Mouse (Mus musculus) gastrocnemius, postnatal 4 days (tissue): ENCODE measurements around the gene Atp2b4. TPM values are rescaled to one million over a fixed set of nuclear protein-coding genes. Genes with fewer than 3 reads are reported as not detected.

Experiments
- DNase-seq, 2 experiments: peaks; one replicate each; pipeline ENCODE4 v3.0.0; 2021 to 2022; ENCODE audit warnings: low spot score in 2 of 2, mixed read lengths in 2 of 2
- long read RNA-seq, 2 experiments: library from polyadenylated mRNA; stranded (forward); transcript quantifications; one replicate each; pipeline ENCODE4 v2.0.0; 2021
- total RNA-seq, 2 experiments: library from RNA; stranded (reverse); gene quantifications; 2 replicates each; pipeline ENCODE4 v1.2.3; 2021

The Atp2b4 gene
- total RNA-seq: 10 to 100 TPM; 44.7 to 48.8 TPM
- long read RNA-seq, experiment 1, partial matches to known transcripts: 2 of 5 reads
- long read RNA-seq, experiment 1, other reads (novel, unspliced or antisense): 3 of 5 reads
- long read RNA-seq, experiment 2, partial matches to known transcripts: 1 of 8 reads
- long read RNA-seq, experiment 2, other reads (novel, unspliced or antisense): 7 of 8 reads

DNA sequence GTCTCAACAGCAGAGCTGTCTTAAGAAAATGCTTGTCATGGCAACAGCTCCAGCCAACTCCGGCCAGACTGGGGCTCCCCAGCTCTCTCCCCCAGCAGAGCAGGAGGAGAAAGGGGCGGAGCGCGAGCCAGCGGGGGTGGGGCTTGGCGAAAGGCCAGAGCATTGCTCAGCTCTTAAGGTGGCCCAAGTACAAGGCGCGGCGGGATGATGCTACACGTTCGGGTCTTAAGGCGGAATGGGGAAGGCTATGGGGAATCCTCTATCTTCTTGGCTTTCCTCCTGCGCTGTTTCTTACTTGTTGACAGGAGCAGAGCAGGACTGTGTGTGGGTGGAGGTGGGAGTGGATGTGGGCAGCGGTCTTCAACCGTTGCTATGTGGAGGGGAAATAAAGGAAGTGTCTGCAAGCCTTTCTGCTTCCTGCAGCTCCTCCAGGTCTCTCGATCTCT is at the start of gene Atp2b4:
Atp2b4 (minus strand) TSS at position 94 of the 446 bp plus-strand sequence.
- DNase-seq: peak; percentile 97 to 98

GRCm38 (mm10) chr1:133844734-133845133 is 43.9 kb upstream of the Atp2b4 start:
- no peak for DNase-seq

DNA sequence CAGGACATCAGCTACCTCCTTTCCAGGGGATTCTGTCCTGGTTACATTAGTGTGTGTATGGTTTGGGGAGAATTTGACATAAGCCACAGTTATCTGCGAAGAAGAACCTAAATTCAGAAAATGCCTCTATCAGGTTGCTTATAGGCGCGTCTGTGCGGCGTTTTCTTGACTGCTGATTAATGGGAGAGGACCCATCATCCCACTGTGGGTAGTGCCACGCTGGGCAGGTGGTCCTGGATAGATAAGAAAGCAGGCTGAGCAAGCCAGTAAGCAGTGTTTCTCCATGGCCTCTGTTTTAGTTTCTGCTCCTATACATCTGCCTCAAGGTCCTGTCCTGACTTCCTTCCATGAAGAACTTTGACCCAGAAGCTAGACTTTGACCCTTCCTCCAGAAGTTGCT is 43.1 kb upstream of the Atp2b4 start:
- no peak for DNase-seq

GRCm38 (mm10) chr1:133843370-133843769 is 42.5 kb upstream of the Atp2b4 start:
- DNase-seq: no peak

DNA sequence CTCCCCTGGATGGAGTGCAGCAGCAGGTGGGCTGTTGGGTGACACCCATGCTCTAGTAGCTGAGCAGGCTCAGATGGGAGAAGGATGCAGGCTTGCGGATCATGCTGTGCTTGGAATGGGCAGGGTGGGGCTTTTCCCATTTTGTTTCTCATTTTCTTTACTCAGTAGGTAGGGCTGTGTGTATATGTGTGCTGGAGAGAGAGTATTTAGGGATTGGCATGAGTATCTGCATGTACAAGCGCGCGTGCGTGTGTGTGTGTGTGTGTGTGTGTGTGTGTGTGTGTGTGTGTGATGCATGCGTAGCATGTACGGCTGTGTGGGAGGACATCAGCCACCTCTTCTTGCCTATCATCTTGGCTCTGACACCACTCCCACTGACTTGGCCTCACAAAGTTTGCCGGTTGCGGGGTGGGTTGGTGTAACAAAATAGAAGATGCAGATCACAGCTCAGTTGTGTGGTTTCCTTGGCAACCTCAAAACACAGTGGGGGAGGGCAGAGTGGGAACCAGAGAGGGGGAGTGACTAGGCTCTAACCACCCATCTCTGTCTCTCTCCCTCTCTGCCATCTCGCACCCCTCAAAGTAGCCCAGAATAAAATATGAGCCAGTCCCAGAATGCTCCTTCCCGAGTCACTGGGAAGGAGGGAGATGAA is 41.4 kb upstream of the Atp2b4 start:
- no peak for DNase-seq

- no peak for DNase-seq
Measured at GRCm38 (mm10) chr1:133841171-133841926, 40.5 kb upstream of the Atp2b4 start.

GRCm38 (mm10) chr1:133840530-133840929 is 39.7 kb upstream of the Atp2b4 start:
- no peak for DNase-seq

DNA sequence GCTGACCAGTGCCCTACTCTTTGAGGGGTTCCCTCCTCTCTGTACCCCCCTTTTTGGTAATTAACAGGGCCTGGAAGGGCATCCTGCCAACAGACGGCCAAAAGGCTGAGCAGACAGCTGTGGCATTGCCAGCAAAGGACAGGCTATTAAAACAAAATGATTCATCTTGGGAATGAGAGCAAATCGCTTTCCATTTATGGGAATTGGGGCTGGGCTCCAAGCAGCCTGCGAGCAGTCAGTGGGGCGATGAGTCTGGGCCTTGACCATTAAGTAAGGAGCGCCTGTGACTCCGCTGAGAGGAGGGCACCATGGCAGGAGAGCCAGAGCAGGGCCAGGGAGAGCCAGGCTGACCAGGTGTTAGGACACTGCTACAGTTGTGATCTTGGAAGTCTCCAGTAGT is 33.5 kb upstream of the Atp2b4 start:
- DNase-seq: peak in 1 of 2 experiments; percentile 34

DNA sequence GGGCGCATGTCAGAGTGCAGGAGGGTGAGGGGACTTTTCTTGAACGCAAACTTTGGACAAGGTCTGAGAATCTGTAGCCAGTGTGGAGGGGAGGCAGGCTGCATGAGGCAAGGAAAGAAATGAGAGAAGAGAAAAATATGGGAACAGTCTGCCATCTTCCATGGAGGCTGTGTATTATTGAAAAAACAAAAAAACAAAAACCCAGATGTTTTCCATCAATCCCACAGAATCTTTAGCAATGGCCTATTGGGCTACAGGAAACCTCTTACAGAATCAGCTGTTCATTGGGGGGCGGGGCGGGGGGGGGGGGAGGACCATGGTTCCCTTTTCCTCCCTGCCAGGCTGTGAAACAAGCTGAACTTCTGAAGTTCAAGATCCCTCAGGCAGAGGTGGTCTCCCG is 31.9 kb upstream of the Atp2b4 start:
- DNase-seq: no peak

GRCm38 (mm10) chr1:133826193-133826592 is 25.4 kb upstream of the Atp2b4 start:
- DNase-seq: no peak

DNA sequence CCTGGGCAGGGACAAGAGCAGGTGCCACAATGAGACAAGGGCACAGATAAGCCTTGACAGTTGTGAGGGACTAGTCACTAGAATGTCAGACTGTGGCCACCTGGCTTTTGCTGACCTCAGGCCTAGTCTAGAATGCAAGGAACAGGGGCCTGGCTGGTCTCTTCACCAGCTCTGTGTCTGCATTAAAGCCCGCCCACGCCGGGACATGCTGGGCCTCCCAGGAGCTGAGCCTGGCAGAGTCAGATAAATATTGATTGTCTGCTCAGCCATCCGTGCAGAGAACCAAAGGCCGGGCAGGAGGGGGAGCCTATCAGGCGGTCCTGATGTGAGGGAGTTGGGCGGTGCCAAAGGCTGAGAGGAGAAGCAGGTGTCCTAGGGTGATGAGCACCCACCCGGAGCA is 24.7 kb upstream of the Atp2b4 start:
- no peak for DNase-seq

GRCm38 (mm10) chr1:133825140-133825539 is 24.3 kb upstream of the Atp2b4 start:
- no peak for DNase-seq

GRCm38 (mm10) chr1:133821144-133821543 is 20.3 kb upstream of the Atp2b4 start:
- DNase-seq: no peak

GRCm38 (mm10) chr1:133820100-133820499 is 19.3 kb upstream of the Atp2b4 start:
- DNase-seq: no peak

GRCm38 (mm10) chr1:133818531-133818930 is 17.7 kb upstream of the Atp2b4 start:
- no peak for DNase-seq

DNA sequence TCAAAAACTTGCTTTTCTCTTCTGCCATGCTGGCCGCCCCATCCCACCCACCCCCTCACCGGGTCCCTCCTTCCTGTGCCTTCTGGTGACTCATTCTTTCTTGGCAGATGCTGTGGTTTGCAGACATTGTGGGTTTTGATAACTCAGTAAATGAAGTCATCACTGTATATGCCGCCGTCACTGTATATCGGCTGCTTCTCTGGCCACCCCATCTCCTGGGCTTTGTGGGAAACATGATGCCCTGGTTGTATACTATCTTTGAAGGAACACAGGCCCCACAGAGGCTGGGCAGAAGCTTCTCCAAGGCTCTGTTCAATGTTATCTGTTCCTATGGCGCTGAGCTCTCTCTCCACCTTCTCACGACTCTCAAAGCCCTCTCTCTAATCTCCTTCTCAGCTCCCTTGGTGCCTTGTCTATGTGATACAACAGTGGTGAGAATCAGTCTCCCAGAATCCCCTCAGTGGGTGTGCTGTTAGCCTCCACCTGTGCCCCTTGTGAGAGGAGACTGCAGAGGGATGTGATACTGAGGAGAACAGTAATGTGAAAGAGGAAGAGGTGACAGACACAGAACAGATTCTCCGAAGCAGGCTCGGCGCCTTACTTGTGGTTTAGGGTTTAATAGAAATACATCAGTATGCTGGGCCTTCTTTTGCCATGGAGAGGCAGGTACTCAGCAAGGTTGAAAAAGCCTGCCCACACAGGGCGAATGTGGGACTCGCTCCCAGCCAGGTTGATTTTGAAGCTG is 15.1 kb upstream of the Atp2b4 start:
- no peak for DNase-seq

DNA sequence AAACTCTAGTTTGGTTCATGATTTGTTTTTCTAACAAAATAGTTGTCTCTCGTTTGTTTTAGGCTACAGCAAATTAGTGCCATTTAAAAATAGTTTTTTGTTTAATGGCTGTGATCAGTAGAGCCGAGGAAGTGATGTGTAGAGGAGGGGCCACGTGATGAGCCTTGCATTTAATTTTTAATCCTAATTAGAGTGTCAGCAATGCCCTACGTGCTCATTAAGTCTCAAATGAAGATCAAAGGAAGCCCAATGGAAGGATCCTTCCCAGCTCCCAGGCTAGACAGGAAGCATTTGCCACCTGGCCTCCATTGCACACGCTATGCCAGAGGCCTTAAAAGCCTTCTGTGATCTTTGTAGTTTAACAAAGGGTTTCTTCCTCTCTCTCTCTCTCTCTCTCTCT is 8.5 kb upstream of the Atp2b4 start:
- no peak for DNase-seq

DNA sequence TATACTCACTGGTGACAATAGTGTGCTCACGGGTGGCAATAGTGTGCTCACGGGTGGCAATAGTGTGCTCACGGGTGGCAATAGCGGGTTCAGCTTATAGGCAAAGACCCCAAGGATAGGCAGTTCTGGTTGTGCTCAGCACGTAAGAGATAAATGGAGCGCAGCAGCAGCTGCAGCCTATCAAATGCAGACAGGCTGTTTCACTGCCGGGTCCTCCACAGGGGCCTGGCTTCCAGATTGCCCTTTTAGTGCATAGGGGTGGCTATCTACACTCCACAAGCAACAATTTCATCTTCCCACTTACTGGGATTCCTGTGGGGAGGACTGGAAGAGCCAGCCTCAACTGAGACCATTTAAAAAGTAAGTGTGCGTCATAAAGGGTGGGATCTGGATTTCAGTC is 7.2 kb upstream of the Atp2b4 start:
- DNase-seq: no peak

- no peak for DNase-seq
Measured at GRCm38 (mm10) chr1:133801743-133802142, 902 bp upstream of the Atp2b4 start.

- no peak for DNase-seq
Measured at GRCm38 (mm10) chr1:133800512-133800911, 329 bp downstream of the Atp2b4 start.

DNA sequence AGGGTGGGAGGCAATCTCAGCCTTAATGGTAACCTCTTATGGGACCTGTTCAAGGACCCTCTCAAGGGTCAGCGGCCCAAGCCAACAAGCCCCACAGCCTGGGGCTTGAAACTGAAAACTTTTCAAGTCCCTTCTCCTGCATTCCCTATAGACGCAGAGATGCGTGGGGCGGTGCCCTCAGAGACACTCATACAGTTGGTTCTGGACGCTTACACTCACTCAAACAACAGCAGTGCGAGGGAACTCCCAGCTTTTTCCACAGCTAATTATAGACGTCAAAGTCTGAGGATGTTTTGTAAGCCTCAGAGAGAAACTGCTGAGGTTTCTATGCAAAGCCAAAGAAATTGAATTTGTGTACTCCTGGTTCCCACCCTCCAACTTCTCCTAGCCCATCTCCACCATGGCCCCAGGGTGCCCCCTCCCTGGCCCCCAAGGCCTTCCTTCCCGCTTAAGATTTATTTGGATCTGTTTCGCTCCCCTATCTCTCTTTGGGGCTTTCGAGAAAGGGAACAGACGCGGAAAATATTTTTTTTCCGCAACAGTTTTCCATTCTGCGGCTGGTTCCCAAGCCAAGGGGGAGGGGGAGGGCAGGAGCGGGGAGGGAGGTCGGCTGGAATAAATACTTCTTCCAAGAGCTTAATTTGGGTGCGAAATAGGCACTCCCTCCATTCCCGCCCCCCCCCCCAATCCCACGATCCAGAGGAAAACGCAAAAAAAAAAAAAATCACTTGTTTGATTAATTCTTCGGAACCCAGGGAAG is 975 bp downstream of the Atp2b4 start:
- peak in 1 of 2 experiments; percentile 26 for DNase-seq
